14 mouse cellular contexts compared by ENCODE assay signal in the genomic region with DNA sequence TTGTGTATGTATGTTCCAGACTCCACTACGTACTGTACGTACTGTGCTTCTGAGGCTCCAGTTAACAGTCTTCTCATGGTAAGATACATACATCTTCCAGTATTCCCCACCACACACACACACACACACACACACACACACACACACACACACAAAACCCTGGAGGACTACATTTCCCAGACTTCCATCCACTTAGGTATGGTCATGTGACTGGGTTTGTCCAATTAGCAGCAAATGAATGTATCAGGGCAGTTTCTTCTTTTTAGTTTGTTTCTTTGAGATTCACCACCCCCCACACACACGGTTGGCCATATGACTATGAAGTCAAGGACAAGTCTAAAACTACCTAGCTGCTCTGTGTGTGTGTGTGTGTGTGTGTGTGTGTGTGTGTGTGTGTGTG. TPM values are rescaled to one million over a fixed set of nuclear protein-coding genes. Genes with fewer than 3 reads are reported as not detected.
DNase-seq lines count a peak whose midpoint lies in the region; ATAC-seq and TF ChIP-seq lines count a peak whose summit lies in the region.
"Had no signal": no experiment of that assay in that cellular context is flagged by ENCODE, and none has a peak within 500 bp of the region (broad histone marks: within the 10 kb centered on the region; RNA-seq: fewer than 3 reads in every experiment).

No protein-coding gene starts in this region.

- H3K79me2 ChIP-seq in liver, adult 2 months (ENCODE audit: control insufficient read depth, insufficient read depth, low read length): no peaks in the 10 kb centered on the region

- no peaks in the 10 kb centered on the region for H3K27me3 ChIP-seq in liver, adult 2 months (ENCODE audit: control insufficient read depth, insufficient read depth, low read length)
- no peaks in the 10 kb centered on the region for H3K27me3 ChIP-seq in liver, postnatal 0 days (ENCODE audit: insufficient read depth, low read length)
- H3K27me3 ChIP-seq: limb, embryonic 13.5 days; midbrain, embryonic 15.5 days had no signal

- intact Hi-C loops in left cerebral cortex, postnatal 14 days (cut with DNase I): no loop called here

- peak overlapping the region; percentile 42 for H3K4me2 ChIP-seq in liver, postnatal 0 days (ENCODE audit: low read depth, low read length)
- H3K4me2 ChIP-seq: limb, embryonic 13.5 days; midbrain, embryonic 15.5 days had no signal

- peak; percentile 55; the same call in 1 of the 2 replicates for ATAC-seq in erythroid progenitor cell, adult 5-6 weeks (replicated peaks; ENCODE audit: low FRiP score, poor library complexity, severe bottlenecking)
- ATAC-seq in liver, postnatal 0 days: peak; percentile 67
- ATAC-seq: inflammation-experienced regulatory T-cells, adult 6 months; midbrain, embryonic 15.5 days had no signal

- H3K9me3 ChIP-seq in liver, postnatal 0 days (ENCODE audit: low read length): no peaks in the 10 kb centered on the region
- H3K9me3 ChIP-seq: limb, embryonic 13.5 days; midbrain, embryonic 15.5 days had no signal

- no peaks in the 10 kb centered on the region for H3K36me3 ChIP-seq in liver, adult 2 months (ENCODE audit: control insufficient read depth, insufficient read depth, low read length)
- no peaks in the 10 kb centered on the region for H3K36me3 ChIP-seq in liver, postnatal 0 days (replicated peaks; ENCODE audit: insufficient read depth, low read length)
- H3K36me3 ChIP-seq: limb, embryonic 13.5 days; midbrain, embryonic 15.5 days had no signal

- 84% methylated on average over 3 of the region's 3 CpGs for WGBS in liver, adult 2 months
- WGBS in liver, postnatal 0 days (ENCODE audit: insufficient replicate concordance): 72% methylated on average over 3 of the region's 3 CpGs

- H3K9ac ChIP-seq in liver, adult 2 months (ENCODE audit: low read depth, low read length): no peak overlapping the region
- H3K9ac ChIP-seq in liver, postnatal 0 days (replicated peaks): no peak overlapping the region
- H3K9ac ChIP-seq: limb, embryonic 13.5 days; midbrain, embryonic 15.5 days had no signal

- no peaks in the 10 kb centered on the region for H3K4me1 ChIP-seq in liver, adult 2 months (ENCODE audit: control insufficient read depth, insufficient read depth, low read length)
- peaks cover 11% of the 10 kb centered on the region for H3K4me1 ChIP-seq in liver, postnatal 0 days (ENCODE audit: insufficient read depth)
- H3K4me1 ChIP-seq: midbrain, embryonic 15.5 days had no signal

- H3K27ac ChIP-seq in liver, adult 2 months (replicated peaks; ENCODE audit: insufficient read depth, low read depth, low read length): no peak overlapping the region
- H3K27ac ChIP-seq in liver, postnatal 0 days (ENCODE audit: low read depth): peak overlapping the region; percentile 70; the same call in 1 of the 2 replicates
- H3K27ac ChIP-seq: kidney, postnatal 0 days; limb, embryonic 13.5 days; midbrain, embryonic 15.5 days had no signal

- no peak for TF ChIP-seq CTCF in liver, adult 2 months (IDR thresholded peaks at IDR 0.05; ENCODE audit: low read depth, low read length)
- TF ChIP-seq CTCF in liver, postnatal 0 days (IDR thresholded peaks at IDR 0.05; ENCODE audit: low read depth): no peak

- no peak for TF ChIP-seq EP300 in liver, postnatal 0 days (IDR thresholded peaks at IDR 0.05; ENCODE audit: low read depth)

- no peak for TF ChIP-seq POLR2A in liver, adult 2 months (IDR thresholded peaks at IDR 0.05; ENCODE audit: extremely low read depth, insufficient read depth, low read length)

- DNase-seq in liver, adult 2 months (ENCODE audit: extremely low read depth, low read depth, low spot score): peak; percentile 33
- DNase-seq in liver (no peak), ES-CJ7 (ENCODE audit: low read depth, low spot score) (peak; percentile 78)
- DNase-seq in liver, postnatal 0 days: no peak
- no peak for DNase-seq in cerebellum, adult 11 months
- no peak for DNase-seq in left cerebral cortex, postnatal 14 days (ENCODE audit: low spot score in 2 of 2)
- DNase-seq: cerebellum, adult 8-10 months; heart, adult 11 months; right cerebral cortex, adult 18-20 months had no signal

- no peak overlapping the region for H3K4me3 ChIP-seq in liver, adult 2 months (ENCODE audit: insufficient read depth, low read depth, low read length)
- no peak overlapping the region for H3K4me3 ChIP-seq in liver, postnatal 0 days (ENCODE audit: low read depth, low read length)
- H3K4me3 ChIP-seq: limb, embryonic 13.5 days; midbrain, embryonic 15.5 days had no signal

RNA-seq across cellular contexts. Expression of gene Chit1, which starts 1.0 kb away (rescaled TPM):
- total RNA-seq in liver, adult 2 months (2014; rRNA removed): not detected in 2 replicates
- not detected in 2 replicates for polyA plus RNA-seq in liver, adult 2 months (2012; rRNA removed)
- total RNA-seq in erythroid progenitor cell, adult 5-6 weeks (2015; ENCODE audit: low replicate concordance): 1.1 and 4.2 TPM in 2 replicates
- not detected in 2 replicates for total RNA-seq in erythroid progenitor cell, adult 5-6 weeks (2017; ENCODE audit: low replicate concordance)
- 0.26 TPM in 2 replicates for polyA plus RNA-seq in liver, postnatal 0 days (2015; fragmentation: Nextera tagmentation; extraction: Ambion mirVana)
- under 1 TPM; 0.38 to 0.42 TPM for total RNA-seq in left cerebral cortex, postnatal 14 days (2021)
- polyA plus RNA-seq: inflammation-experienced regulatory T-cells, adult 6 months had no signal

RNA-seq across cellular contexts. Expression of gene Btg2, which starts 31.1 kb away (rescaled TPM):
- 7.0 and 10.1 TPM in 2 replicates for total RNA-seq in liver, adult 2 months (2014; rRNA removed)
- 5.6 and 6.9 TPM in 2 replicates for polyA plus RNA-seq in liver, adult 2 months (2012; rRNA removed)
- 156 and 184 TPM in 2 replicates for total RNA-seq in erythroid progenitor cell, adult 5-6 weeks (2015; ENCODE audit: low replicate concordance)
- 261 and 289 TPM in 2 replicates for total RNA-seq in erythroid progenitor cell, adult 5-6 weeks (2017; ENCODE audit: low replicate concordance)
- 60.1 and 62.6 TPM in 2 replicates for polyA plus RNA-seq in liver, postnatal 0 days (2015; fragmentation: Nextera tagmentation; extraction: Ambion mirVana)
- total RNA-seq in left cerebral cortex, postnatal 14 days (2021): 10 to 100 TPM; 14.6 to 17.5 TPM

Comparison
In these comparisons a context has a peak if more than half of its experiments do, and no peak if none do; other contexts are left out.
1. DNase-seq: peak in liver, adult 2 months (single experiment) and ES-CJ7 (single experiment); none in liver (single experiment), liver, postnatal 0 days (single experiment), cerebellum, adult 11 months (single experiment) and left cerebral cortex, postnatal 14 days (0 of 2).
2. RNA of gene Btg2, which starts 31.1 kb away (total RNA-seq): 156 to 289 TPM in erythroid progenitor cell, adult 5-6 weeks; 14.6 to 17.5 TPM in left cerebral cortex, postnatal 14 days and 7.0 to 10.1 TPM in liver, adult 2 months; every median in the first group is over 4 times any median in the second.